Mouse (Mus musculus) MEL (cell line): ENCODE data around the gene Mrpl37.

Experiments
- CTCF ChIP-seq, 3 experiments: IDR thresholded peaks in 2 of 3; conservative IDR thresholded peaks in 1 of 3; 2 replicates each; pipeline ENCODE4 v1.5.1; 2011 to 2012; ENCODE audit warnings: low read length in 3 of 3, low read depth in 2 of 3, mild to moderate bottlenecking in 2 of 3, improper control_type of control experiment in 1 of 3, inconsistent platforms in 1 of 3, mixed read lengths in 1 of 3, moderate library complexity in 1 of 3; ENCODE audit not compliant: control insufficient read depth in 1 of 3, insufficient read depth in 1 of 3, poor library complexity in 1 of 3, severe bottlenecking in 1 of 3
- MYB ChIP-seq: IDR thresholded peaks from 2 replicates; pipeline ENCODE4 v1.6.1; 2011; ENCODE audit warnings: mild to moderate bottlenecking, low read depth, low read length, improper control_type of control experiment
- MYC ChIP-seq: IDR thresholded peaks from 2 replicates; pipeline ENCODE4 v1.6.1; 2011; ENCODE audit warnings: low read depth, mild to moderate bottlenecking, low read length, improper control_type of control experiment, moderate library complexity
- POLR2A ChIP-seq, 2 experiments: IDR thresholded peaks; 2 replicates each; pipeline ENCODE4 v1.6.1; 2011 to 2012; ENCODE audit warnings: low read length in 2 of 2, mild to moderate bottlenecking in 2 of 2, control low read depth in 1 of 2, improper control_type of control experiment in 1 of 2, low read depth in 1 of 2, moderate library complexity in 1 of 2; ENCODE audit not compliant: control insufficient read depth in 1 of 2, insufficient read depth in 1 of 2, poor library complexity in 1 of 2
- USF1 ChIP-seq: IDR thresholded peaks from 2 replicates; pipeline ENCODE4 v1.6.1; 2014; ENCODE audit warnings: low read depth, mild to moderate bottlenecking, inconsistent platforms, low read length, improper control_type of control experiment, moderate library complexity
- ZC3H11A ChIP-seq: IDR thresholded peaks from 2 replicates; pipeline ENCODE4 v1.6.1; 2012; ENCODE audit warnings: low read depth, mild to moderate bottlenecking, inconsistent platforms, low read length, improper control_type of control experiment

- TF ChIP-seq MYB (no peak), CTCF (IDR thresholded peaks at IDR 0.05 in 2 of 3, conservative IDR thresholded peaks at IDR 0.05 in 1 of 3; ENCODE audit: control insufficient read depth in 1 of 3, insufficient read depth in 1 of 3, low read depth in 2 of 3, low read length in 3 of 3, poor library complexity in 1 of 3, severe bottlenecking in 1 of 3) (no peak), POLR2A (IDR thresholded peaks at IDR 0.05; ENCODE audit: control insufficient read depth in 1 of 2, insufficient read depth in 1 of 2, low read depth in 1 of 2, low read length in 2 of 2, poor library complexity in 1 of 2) (no peak), MYC (no peak; the same call in 1 of the 2 replicates), ZC3H11A (no peak), USF1 (no peak)
These were observed 5.1 kb downstream of the Mrpl37 start for GRCm38 (mm10) chr4:107061560-107061959.
